13 mouse cellular contexts compared by ENCODE assay signal in the genomic region with DNA sequence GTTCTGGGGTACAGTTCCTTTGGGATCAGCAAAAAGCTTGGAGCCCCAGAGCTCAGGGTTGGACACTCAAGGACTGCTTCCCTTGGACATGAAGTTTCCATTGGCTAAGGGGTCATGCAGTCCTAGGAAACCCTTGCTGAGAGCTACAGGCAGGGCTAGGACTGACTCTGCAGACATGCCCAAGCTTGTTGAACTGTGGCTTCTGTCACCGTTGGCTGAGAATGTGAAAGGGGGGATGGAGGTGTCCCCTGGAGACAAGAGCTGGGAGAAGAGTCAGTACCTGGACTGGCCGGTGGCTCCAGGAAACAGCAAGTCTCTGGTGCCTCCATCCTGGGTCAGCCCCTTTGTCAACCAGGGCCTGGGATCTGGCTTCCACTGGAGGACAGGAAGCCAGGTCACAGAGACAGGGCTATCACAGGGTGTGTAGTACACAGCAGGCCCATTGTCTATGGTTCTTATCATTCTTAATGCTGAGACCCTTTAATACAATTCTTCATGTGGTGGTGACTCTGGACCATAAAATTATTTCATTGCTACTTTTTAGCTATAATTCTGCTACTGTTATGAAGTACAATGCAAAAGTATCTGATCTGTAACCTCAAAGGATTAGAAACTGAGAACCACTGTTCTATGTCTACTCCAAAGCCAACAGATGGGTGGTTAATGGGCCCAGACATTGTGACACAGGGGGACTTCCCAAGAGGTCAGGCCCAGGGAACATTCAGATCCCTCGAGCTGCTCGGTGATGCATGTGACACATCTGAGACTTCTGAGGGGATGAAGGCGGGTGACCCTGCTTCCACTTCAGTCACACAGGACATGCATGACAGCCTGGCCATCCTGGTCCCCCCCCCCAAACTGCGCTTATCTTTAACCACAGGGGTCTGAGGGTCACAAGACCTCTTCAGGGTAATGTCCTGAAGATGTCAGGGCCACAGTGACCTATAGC. TPM values are rescaled to one million over a fixed set of nuclear protein-coding genes. Genes with fewer than 3 reads are reported as not detected.
DNase-seq lines count a peak whose midpoint lies in the region; ATAC-seq lines count a peak whose summit lies in the region.
"Had no signal": no experiment of that assay in that cellular context is flagged by ENCODE, and none has a peak within 500 bp of the region (broad histone marks: within the 10 kb centered on the region; RNA-seq: fewer than 3 reads in every experiment).

No protein-coding gene starts in this region.

- peak overlapping the region; percentile 13; the same call in 1 of the 2 replicates for H3K9ac ChIP-seq in intestine, embryonic 16.5 days (ENCODE audit: low read depth, low read length)
- H3K9ac ChIP-seq in intestine, embryonic 15.5 days: no peak overlapping the region
- H3K9ac ChIP-seq: hindbrain, embryonic 12.5 days; limb, embryonic 12.5 days had no signal

- DNase-seq in right cerebral cortex, postnatal 14 days: peak; percentile 3
- no peak for DNase-seq in right cerebral cortex, adult 18-20 months
- peak; percentile 20 for DNase-seq in cerebellum, adult 8-10 months
- peak; percentile 55 for DNase-seq in splenic B cell, adult 2 months (ENCODE audit: low read depth, low spot score)
- DNase-seq: adrenal gland, postnatal 14 days; heart, adult 18-20 months; lung, adult 18-20 months had no signal

- H3K27ac ChIP-seq in intestine, embryonic 16.5 days (ENCODE audit: low read length): no peak overlapping the region
- no peak overlapping the region for H3K27ac ChIP-seq in intestine, embryonic 15.5 days
- H3K27ac ChIP-seq: hindbrain, embryonic 12.5 days; limb, embryonic 12.5 days; midbrain, embryonic 10.5 days had no signal

- no peak overlapping the region for H3K4me3 ChIP-seq in intestine, embryonic 16.5 days (ENCODE audit: low read length)
- H3K4me3 ChIP-seq in intestine, embryonic 15.5 days (replicated peaks): no peak overlapping the region
- H3K4me3 ChIP-seq: hindbrain, embryonic 12.5 days; limb, embryonic 12.5 days; midbrain, embryonic 10.5 days had no signal

- H3K9me3 ChIP-seq in intestine, embryonic 16.5 days (ENCODE audit: control insufficient read depth, low read length): no peaks in the 10 kb centered on the region
- no peaks in the 10 kb centered on the region for H3K9me3 ChIP-seq in intestine, embryonic 15.5 days
- H3K9me3 ChIP-seq: hindbrain, embryonic 12.5 days; limb, embryonic 12.5 days; midbrain, embryonic 10.5 days had no signal

- 89% methylated on average over 6 of the region's 6 CpGs for WGBS in intestine, embryonic 16.5 days
- WGBS in intestine, embryonic 15.5 days: 78% methylated on average over 6 of the region's 6 CpGs

- no peaks in the 10 kb centered on the region for H3K27me3 ChIP-seq in intestine, embryonic 16.5 days (replicated peaks; ENCODE audit: control insufficient read depth, insufficient read depth, low read length)
- H3K27me3 ChIP-seq in intestine, embryonic 15.5 days (replicated peaks): no peaks in the 10 kb centered on the region
- no peaks in the 10 kb centered on the region for H3K27me3 ChIP-seq in splenic B cell, adult 2 months (ENCODE audit: control insufficient read depth, insufficient read depth, low read length, poor library complexity, severe bottlenecking)
- H3K27me3 ChIP-seq: hindbrain, embryonic 12.5 days; limb, embryonic 12.5 days had no signal

- H3K36me3 ChIP-seq in intestine, embryonic 16.5 days (ENCODE audit: control insufficient read depth, insufficient read depth, low read length): peaks cover 4% of the 10 kb centered on the region; the same call in 1 of the 2 replicates
- peaks cover 13% of the 10 kb centered on the region for H3K36me3 ChIP-seq in intestine, embryonic 15.5 days
- H3K36me3 ChIP-seq in splenic B cell, adult 2 months (ENCODE audit: control insufficient read depth, insufficient read depth, low read length, poor library complexity, severe bottlenecking): peaks cover 2% of the 10 kb centered on the region; the same call in 1 of the 2 replicates

- H3K4me1 ChIP-seq in intestine, embryonic 16.5 days (ENCODE audit: control insufficient read depth, insufficient read depth, low read length): peaks cover 57% of the 10 kb centered on the region
- H3K4me1 ChIP-seq in intestine, embryonic 15.5 days (replicated peaks): peaks cover 52% of the 10 kb centered on the region
- H3K4me1 ChIP-seq: hindbrain, embryonic 12.5 days had no signal

- ATAC-seq in intestine, embryonic 16.5 days: no peak
- ATAC-seq in intestine, embryonic 15.5 days: no peak
- ATAC-seq in CD4-positive, CD25-positive, alpha-beta regulatory T cell, adult 4 months: no peak

- no peak overlapping the region for H3K4me2 ChIP-seq in intestine, embryonic 16.5 days (ENCODE audit: low read depth, low read length)
- H3K4me2 ChIP-seq in intestine, embryonic 15.5 days (replicated peaks): no peak overlapping the region
- H3K4me2 ChIP-seq: hindbrain, embryonic 12.5 days; limb, embryonic 12.5 days had no signal

RNA-seq across cellular contexts. Expression of a gene that starts 2.3 kb away (rescaled TPM):
- polyA plus RNA-seq in intestine, embryonic 16.5 days (2015; fragmentation: Nextera tagmentation; extraction: Ambion mirVana): 226 and 234 TPM in 2 replicates
- polyA plus RNA-seq in intestine, embryonic 15.5 days (2015; fragmentation: Nextera tagmentation; extraction: Ambion mirVana): 153 and 171 TPM in 2 replicates
- 100 to 1,000 TPM in 1 of 2 experiments, 10 to 100 TPM in 1; 93.7 to 163 TPM for polyA plus RNA-seq in CD4-positive, CD25-positive, alpha-beta regulatory T cell, adult 4 months (2017; shearing (Covaris generic))

RNA-seq across cellular contexts. Expression of a gene that starts 14.7 kb away (rescaled TPM):
- polyA plus RNA-seq in intestine, embryonic 16.5 days (2015; fragmentation: Nextera tagmentation; extraction: Ambion mirVana): 38.7 and 44.1 TPM in 2 replicates
- 39.7 and 44.3 TPM in 2 replicates for polyA plus RNA-seq in intestine, embryonic 15.5 days (2015; fragmentation: Nextera tagmentation; extraction: Ambion mirVana)
- polyA plus RNA-seq in CD4-positive, CD25-positive, alpha-beta regulatory T cell, adult 4 months (2017; shearing (Covaris generic)): 10 to 100 TPM; 12.9 to 13.6 TPM

RNA-seq across cellular contexts. Expression of a gene that starts 23.8 kb away (rescaled TPM):
- 7.1 and 7.3 TPM in 2 replicates for polyA plus RNA-seq in intestine, embryonic 16.5 days (2015; fragmentation: Nextera tagmentation; extraction: Ambion mirVana)
- 6.3 and 6.6 TPM in 2 replicates for polyA plus RNA-seq in intestine, embryonic 15.5 days (2015; fragmentation: Nextera tagmentation; extraction: Ambion mirVana)
- not detected for polyA plus RNA-seq in CD4-positive, CD25-positive, alpha-beta regulatory T cell, adult 4 months (2017; shearing (Covaris generic))

RNA-seq across cellular contexts. Expression of a gene that starts 48.7 kb away (rescaled TPM):
- 30.9 and 45.1 TPM in 2 replicates for polyA plus RNA-seq in intestine, embryonic 16.5 days (2015; fragmentation: Nextera tagmentation; extraction: Ambion mirVana)
- 58.8 and 60.2 TPM in 2 replicates for polyA plus RNA-seq in intestine, embryonic 15.5 days (2015; fragmentation: Nextera tagmentation; extraction: Ambion mirVana)
- polyA plus RNA-seq in CD4-positive, CD25-positive, alpha-beta regulatory T cell, adult 4 months (2017; shearing (Covaris generic)): 10 to 100 TPM in 1 of 2 experiments, 1 to 10 TPM in 1; 9.5 to 10.5 TPM
